Mouse (Mus musculus) heart, adult 2 months (tissue): Measurements from ENCODE around the gene Xaf1. TPM values are rescaled to one million over a fixed set of nuclear protein-coding genes. Genes with fewer than 3 reads are reported as not detected.

Source experiments
- DNase-seq, 2 experiments: peaks; one replicate each; pipeline ENCODE4 v3.0.0; 2021
- H3K27ac ChIP-seq: fragments of 200-600 bp; 2 replicates; pipeline ENCODE4 v1.8.1; 2022
- H3K27me3 ChIP-seq: fragments of 200-500 bp; 2 replicates; pipeline ENCODE4 v1.6.1; 2012; ENCODE audit warnings: mild to moderate bottlenecking, low read length, inconsistent platforms, mixed read lengths; ENCODE audit not compliant: control insufficient read depth, insufficient read depth
- H3K36me3 ChIP-seq: fragments of 200-500 bp; 2 replicates; pipeline ENCODE4 v1.6.1; 2012; ENCODE audit warnings: low read length, inconsistent platforms; ENCODE audit not compliant: control insufficient read depth, insufficient read depth
- H3K4me1 ChIP-seq: fragments of 200-500 bp; 2 replicates; pipeline ENCODE4 v1.6.1; 2011; ENCODE audit warnings: low read length; ENCODE audit not compliant: control insufficient read depth, insufficient read depth
- H3K4me3 ChIP-seq: fragments of 200-600 bp; 2 replicates; pipeline ENCODE4 v1.8.1; 2022
- H3K79me2 ChIP-seq: fragments of 200-500 bp; replicated peaks from 2 replicates; pipeline ENCODE4 v1.6.1; 2012; ENCODE audit warnings: mild to moderate bottlenecking, inconsistent platforms, low read length, moderate library complexity, mixed read lengths; ENCODE audit not compliant: control insufficient read depth, insufficient read depth
- H3K9ac ChIP-seq: fragments of 200-500 bp; 2 replicates; pipeline ENCODE4 v1.6.1; 2012; ENCODE audit warnings: low read depth, mild to moderate bottlenecking, control low read depth, inconsistent platforms, low read length, mixed read lengths
- CTCF ChIP-seq: fragments of 200-600 bp; IDR thresholded peaks from 2 replicates; pipeline ENCODE4 v1.8.1; 2022; ENCODE audit warnings: antibody characterized with exemption, mild to moderate bottlenecking, moderate library complexity
- EP300 ChIP-seq: fragments of 200-500 bp; IDR thresholded peaks from 2 replicates; pipeline ENCODE4 v1.6.1; 2011; ENCODE audit warnings: low read depth, low read length, control low read depth; ENCODE audit not compliant: insufficient read depth
- POLR2A ChIP-seq: fragments of 200-500 bp; IDR thresholded peaks from 2 replicates; pipeline ENCODE4 v1.6.1; 2011; ENCODE audit warnings: mild to moderate bottlenecking, low read depth, low read length, control low read depth; ENCODE audit not compliant: insufficient read depth
- WGBS: fragments of 180-500 bp; shearing (Covaris S2); methylation state at CpG from one replicate; pipeline ENCODE4 v1.1.7; 2018; 5-methylcytosine and 5-hydroxymethylcytosine counted together
- intact Hi-C: fragments of 180-260 bp; cut with DNase I; formaldehyde crosslinking; loops from one replicate; pipeline ENCODE4 v1.15.1; 2025
- polyA plus RNA-seq: library from polyadenylated mRNA; depleted of rRNA; stranded (reverse); fragments of >200 nt; gene quantifications from 2 replicates; pipeline ENCODE4 v1.2.3, GENCODE M21; 2012
- total RNA-seq, 2 experiments: library from RNA; stranded (reverse); gene quantifications; 2 replicates each; pipeline ENCODE4 v1.2.3; 2021

Gene Xaf1
- total and polyA plus RNA-seq, 3 experiments = 9.7 to 21.8 (median 10.6) TPM

GRCm38 (mm10) chr11:72314151-72314895 is 12.9 kb downstream of the Xaf1 start, which contains the start of gene Fbxo39:
TSS of gene Fbxo39 (plus strand) at chr11:72314444.
- no peaks in the 10 kb centered on the region for H3K79me2 ChIP-seq
- H3K4me1 ChIP-seq = no peaks in the 10 kb centered on the region
- no peak for DNase-seq
- H3K27ac ChIP-seq = no peak within 1 kb of the TSS
- TF ChIP-seq EP300 = no peak
- H3K27me3 ChIP-seq = peaks cover 3% of the 10 kb centered on the region
- H3K4me3 ChIP-seq = no peak within 1 kb of the TSS
- H3K36me3 ChIP-seq = no peaks in the 10 kb centered on the region
- 13% methylated on average over 42 of the region's 42 CpGs for WGBS
- no peak within 1 kb of the TSS for H3K9ac ChIP-seq
- intact Hi-C loops = no loop called here

GRCm38 (mm10) chr11:72318026-72318425 is 16.6 kb downstream of the Xaf1 start:
- Histone ChIP-seq H3K9ac (no peak overlapping the region), H3K4me1 (no peaks in the 10 kb centered on the region), H3K79me2 (no peaks in the 10 kb centered on the region), H3K27me3 (peaks cover 3% of the 10 kb centered on the region), H3K27ac (no peak overlapping the region), H3K36me3 (no peaks in the 10 kb centered on the region), H3K4me3 (no peak overlapping the region)
- 58% methylated on average over 5 of the region's 5 CpGs for WGBS
- DNase-seq = no peak
- TF ChIP-seq EP300 (no peak), POLR2A (no peak), CTCF (no peak)
- intact Hi-C loops = no loop called here

- Histone ChIP-seq H3K4me3 (no peak overlapping the region), H3K27me3 (no peaks in the 10 kb centered on the region), H3K36me3 (no peaks in the 10 kb centered on the region), H3K4me1 (no peaks in the 10 kb centered on the region), H3K79me2 (no peaks in the 10 kb centered on the region), H3K9ac (no peak overlapping the region), H3K27ac (no peak overlapping the region)
- intact Hi-C loops = loop anchor here (2.0 kb wide), 1 partner anchor 100 kb away; no protein-coding TSS in a partner anchor
- WGBS = 57% methylated on average over 3 of the region's 3 CpGs
- 0 out of 2 replicates have a peak, but pooled peaks have one; percentile 26 for TF ChIP-seq EP300
- no peak for TF ChIP-seq POLR2A
- TF ChIP-seq CTCF = peak; percentile 72
- no peak for DNase-seq
Observed at GRCm38 (mm10) chr11:72324431-72324830, 23.0 kb downstream of the Xaf1 start.

GRCm38 (mm10) chr11:72325701-72326100 is 24.3 kb downstream of the Xaf1 start:
- WGBS = 75% methylated on average over 4 of the region's 4 CpGs

GRCm38 (mm10) chr11:72332951-72333667 is 31.7 kb downstream of the Xaf1 start:
- Histone ChIP-seq H3K79me2 (no peaks in the 10 kb centered on the region), H3K9ac (no peak overlapping the region), H3K4me1 (no peaks in the 10 kb centered on the region), H3K27me3 (no peaks in the 10 kb centered on the region), H3K27ac (no peak overlapping the region), H3K4me3 (no peak overlapping the region), H3K36me3 (no peaks in the 10 kb centered on the region)
- intact Hi-C loops = no loop called here
- DNase-seq = no peak
- WGBS = 79% methylated on average over 9 of the region's 9 CpGs
- TF ChIP-seq CTCF (no peak), POLR2A (no peak), EP300 (no peak)

More at GRCm38 (mm10) chr11:72325701-72326100, 24.3 kb downstream of the Xaf1 start:
- no peak for TF ChIP-seq CTCF
- no peak for TF ChIP-seq POLR2A
- no peak for TF ChIP-seq EP300
- no peak for DNase-seq
- H3K27me3 ChIP-seq = no peaks in the 10 kb centered on the region
- no peaks in the 10 kb centered on the region for H3K79me2 ChIP-seq
- intact Hi-C loops = loop anchor here (2.0 kb wide), 1 partner anchor 101 kb away; no protein-coding TSS in a partner anchor
- H3K4me1 ChIP-seq = no peaks in the 10 kb centered on the region
- H3K36me3 ChIP-seq = no peaks in the 10 kb centered on the region
- no peak overlapping the region for H3K27ac ChIP-seq
- no peak overlapping the region for H3K9ac ChIP-seq
- H3K4me3 ChIP-seq = no peak overlapping the region

- DNase-seq = no peak
- H3K27me3 ChIP-seq = no peaks in the 10 kb centered on the region
- 76% methylated on average over 4 of the region's 4 CpGs for WGBS
- no peak overlapping the region for H3K4me3 ChIP-seq
- no peak overlapping the region for H3K27ac ChIP-seq
- no peaks in the 10 kb centered on the region for H3K36me3 ChIP-seq
- no peak for TF ChIP-seq POLR2A
- TF ChIP-seq EP300 = no peak
- no peak for TF ChIP-seq CTCF
- intact Hi-C loops = no loop called here
- H3K4me1 ChIP-seq = no peaks in the 10 kb centered on the region
- H3K79me2 ChIP-seq = no peaks in the 10 kb centered on the region
- no peak overlapping the region for H3K9ac ChIP-seq
Observed at GRCm38 (mm10) chr11:72334653-72335052, 33.2 kb downstream of the Xaf1 start.
